Mouse (Mus musculus) embryonic facial prominence, embryonic 13.5 days (tissue): ENCODE results near the gene Capn2. TPM values are rescaled to one million over a fixed set of nuclear protein-coding genes. Genes with fewer than 3 reads are reported as not detected.

Experiments used
- ATAC-seq: fragments of 200-750 bp; cut with Nextera tagmentation; 2 replicates; pipeline ENCODE4 v1.8.0; 2017; ENCODE audit warnings: low read depth; ENCODE audit not compliant: insufficient number of reproducible peaks, insufficient read depth, low FRiP score, low TSS enrichment
- H3K27ac ChIP-seq: fragments of 300-500 bp; sonication (generic); 2 replicates; pipeline ENCODE4 v1.5.1; 2015; ENCODE audit warnings: moderate library complexity, mild to moderate bottlenecking, inconsistent platforms
- H3K27me3 ChIP-seq: fragments of 300-500 bp; sonication (generic); 2 replicates; pipeline ENCODE4 v1.6.1; 2015; ENCODE audit warnings: mild to moderate bottlenecking, inconsistent platforms
- H3K36me3 ChIP-seq: fragments of 300-500 bp; sonication (generic); 2 replicates; pipeline ENCODE4 v1.6.1; 2015; ENCODE audit warnings: mild to moderate bottlenecking, inconsistent platforms
- H3K4me1 ChIP-seq: fragments of 300-500 bp; sonication (generic); 2 replicates; pipeline ENCODE4 v1.6.1; 2015; ENCODE audit warnings: inconsistent platforms
- H3K4me2 ChIP-seq: fragments of 300-500 bp; sonication (generic); 2 replicates; pipeline ENCODE4 v1.6.1; 2015; ENCODE audit warnings: moderate library complexity, mild to moderate bottlenecking, inconsistent platforms
- H3K4me3 ChIP-seq: fragments of 300-500 bp; sonication (generic); 2 replicates; pipeline ENCODE4 v1.5.1; 2015; ENCODE audit warnings: mild to moderate bottlenecking, inconsistent platforms
- H3K9ac ChIP-seq: fragments of 300-500 bp; sonication (generic); 2 replicates; pipeline ENCODE4 v1.6.1; 2015; ENCODE audit warnings: mild to moderate bottlenecking, inconsistent platforms
- H3K9me3 ChIP-seq: fragments of 300-500 bp; sonication (generic); 2 replicates; pipeline ENCODE4 v1.6.1; 2016; ENCODE audit warnings: inconsistent platforms
- whole genome bisulfite sequencing: fragments of 180-500 bp; shearing (Covaris S2); methylation state at CpG from one replicate; pipeline ENCODE4 v1.1.7; 2015; ENCODE audit warnings: mixed read lengths; 5-methylcytosine and 5-hydroxymethylcytosine counted together
- polyA plus RNA-seq: library from polyadenylated mRNA; unstranded; fragments of >200 nt; fragmentation: Nextera tagmentation; extraction: Ambion mirVana; gene quantifications from 2 replicates; pipeline ENCODE4 v1.2.1, GENCODE M21; 2015

The Capn2 gene
- polyA plus RNA-seq, 1 experiment from 2014 or later, result 125 TPM

DNA sequence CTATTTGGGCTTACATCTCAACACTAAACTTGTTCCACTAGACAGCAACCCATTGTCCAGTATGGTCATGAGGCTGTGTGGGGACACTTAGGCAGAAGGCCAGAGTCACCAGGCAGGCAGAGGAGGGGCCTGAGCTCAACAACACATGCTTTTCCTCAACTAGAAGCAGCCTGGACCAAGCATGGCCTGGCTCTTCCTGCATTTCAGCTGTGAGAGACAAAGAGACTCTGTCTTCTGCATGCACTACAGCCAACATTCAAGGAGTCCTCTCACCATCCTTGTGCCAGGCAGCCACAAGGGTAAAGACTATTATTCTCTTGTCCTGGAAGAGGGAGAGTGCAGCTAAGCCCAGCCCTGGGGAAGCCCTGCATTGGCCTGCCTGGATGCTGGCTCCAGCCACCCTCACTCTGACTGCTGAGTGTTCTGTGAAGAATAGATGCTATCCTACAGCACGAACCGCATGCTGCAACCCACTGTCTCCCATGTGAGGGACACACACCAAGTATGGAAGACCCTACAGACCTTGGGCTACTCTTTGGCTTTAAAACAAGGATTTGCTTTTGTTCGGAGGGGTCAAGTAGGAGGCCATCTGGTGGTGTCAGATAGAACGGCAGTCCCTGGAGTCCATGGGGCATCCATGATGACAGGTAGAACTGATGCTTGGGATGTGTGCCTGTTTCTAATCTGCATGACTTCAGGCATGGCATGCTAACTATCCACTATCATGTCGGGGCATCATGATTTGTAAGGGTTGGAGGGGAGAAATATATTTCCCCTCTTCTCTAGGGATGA lies 42.2 kb downstream of the Capn2 start:
- ATAC-seq, result no peak
- Histone ChIP-seq H3K36me3 (peaks cover 98% of the 10 kb centered on the region), H3K9ac (no peak overlapping the region), H3K27ac (no peak overlapping the region), H3K4me1 (no peaks in the 10 kb centered on the region), H3K4me3 (no peak overlapping the region), H3K4me2 (no peak overlapping the region), H3K27me3 (no peaks in the 10 kb centered on the region), H3K9me3 (no peaks in the 10 kb centered on the region)
- 84% methylated on average over 5 of the region's 5 CpGs for WGBS

GRCm38 (mm10) chr1:182465978-182466377 lies 51.4 kb downstream of the Capn2 start:
- H3K36me3 ChIP-seq, result peaks cover 67% of the 10 kb centered on the region
- ATAC-seq, result no peak

DNA sequence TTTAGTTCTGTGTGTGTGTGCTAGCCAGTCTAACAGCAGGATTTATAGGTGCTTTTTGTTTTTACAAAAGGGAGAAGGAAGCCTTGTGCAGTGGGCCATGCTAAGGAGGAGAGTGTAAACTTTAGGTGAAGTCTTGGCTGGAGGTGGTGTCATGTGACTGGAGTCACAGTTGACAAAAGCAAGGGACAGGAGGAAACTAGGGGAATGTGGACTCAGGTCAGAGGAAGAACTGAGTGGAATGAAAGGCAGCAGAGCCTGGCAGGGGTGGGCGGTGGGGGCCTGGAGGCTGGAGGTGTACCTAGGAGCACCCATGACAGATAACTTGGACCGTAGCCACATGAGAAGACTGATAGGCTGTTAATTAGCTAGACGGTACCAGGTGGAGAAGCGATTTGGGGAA lies 52.1 kb downstream of the Capn2 start:
- H3K9ac ChIP-seq, result no peak overlapping the region
- no peaks in the 10 kb centered on the region for H3K27me3 ChIP-seq
- ATAC-seq, result no peak
- H3K4me1 ChIP-seq, result no peaks in the 10 kb centered on the region
- no peak overlapping the region for H3K4me2 ChIP-seq
- no peak overlapping the region for H3K27ac ChIP-seq
- no peaks in the 10 kb centered on the region for H3K9me3 ChIP-seq
- WGBS, result 76% methylated on average over 4 of the region's 4 CpGs
- H3K4me3 ChIP-seq, result no peak overlapping the region
- H3K36me3 ChIP-seq, result peaks cover 60% of the 10 kb centered on the region

More at GRCm38 (mm10) chr1:182465978-182466377, 51.4 kb downstream of the Capn2 start:
- Histone ChIP-seq H3K9me3 (no peaks in the 10 kb centered on the region), H3K9ac (no peak overlapping the region), H3K4me2 (no peak overlapping the region), H3K4me3 (no peak overlapping the region), H3K27ac (no peak overlapping the region), H3K27me3 (no peaks in the 10 kb centered on the region), H3K4me1 (no peaks in the 10 kb centered on the region)
- WGBS, result 95% methylated on average over 4 of the region's 4 CpGs

- H3K4me1 ChIP-seq, result no peaks in the 10 kb centered on the region
- no peaks in the 10 kb centered on the region for H3K27me3 ChIP-seq
- H3K9me3 ChIP-seq, result no peaks in the 10 kb centered on the region
- WGBS, result 95% methylated on average over 10 of the region's 10 CpGs
- H3K4me3 ChIP-seq, result no peak overlapping the region
- ATAC-seq, result no peak
- H3K4me2 ChIP-seq, result no peak overlapping the region
- no peak overlapping the region for H3K9ac ChIP-seq
- H3K36me3 ChIP-seq, result peaks cover 49% of the 10 kb centered on the region
- no peak overlapping the region for H3K27ac ChIP-seq
Observed at GRCm38 (mm10) chr1:182461813-182462212, 55.6 kb downstream of the Capn2 start.

GRCm38 (mm10) chr1:182461261-182461660 lies 56.1 kb downstream of the Capn2 start:
- Histone ChIP-seq H3K9me3 (no peaks in the 10 kb centered on the region), H3K4me1 (no peaks in the 10 kb centered on the region), H3K27ac (peak overlapping the region; percentile 40; the same call in 1 of the 2 replicates), H3K36me3 (peaks cover 47% of the 10 kb centered on the region), H3K4me3 (no peak overlapping the region), H3K27me3 (no peaks in the 10 kb centered on the region), H3K4me2 (no peak overlapping the region), H3K9ac (no peak overlapping the region)
- 69% methylated on average over 7 of the region's 7 CpGs for WGBS
- ATAC-seq, result no peak

GRCm38 (mm10) chr1:182460291-182461244 lies 56.8 kb downstream of the Capn2 start:
- Histone ChIP-seq H3K9ac (no peak overlapping the region), H3K27me3 (no peaks in the 10 kb centered on the region), H3K27ac (peak overlapping the region; percentile 40; the same call in 1 of the 2 replicates), H3K36me3 (peaks cover 50% of the 10 kb centered on the region), H3K9me3 (no peaks in the 10 kb centered on the region), H3K4me3 (no peak overlapping the region), H3K4me2 (no peak overlapping the region), H3K4me1 (no peaks in the 10 kb centered on the region)
- 77% methylated on average over 13 of the region's 13 CpGs for WGBS
- ATAC-seq, result no peak

GRCm38 (mm10) chr1:182459436-182459835 lies 58.0 kb downstream of the Capn2 start:
- ATAC-seq, result no peak
- Histone ChIP-seq H3K27me3 (no peaks in the 10 kb centered on the region), H3K36me3 (peaks cover 59% of the 10 kb centered on the region), H3K9ac (no peak overlapping the region), H3K4me2 (no peak overlapping the region), H3K9me3 (no peaks in the 10 kb centered on the region), H3K4me1 (no peaks in the 10 kb centered on the region), H3K4me3 (no peak overlapping the region), H3K27ac (no peak overlapping the region)
- 75% methylated on average over 8 of the region's 8 CpGs for WGBS

- Histone ChIP-seq H3K4me3 (no peak overlapping the region), H3K27me3 (no peaks in the 10 kb centered on the region), H3K9me3 (no peaks in the 10 kb centered on the region), H3K4me1 (no peaks in the 10 kb centered on the region), H3K9ac (no peak overlapping the region), H3K4me2 (no peak overlapping the region), H3K36me3 (peaks cover 66% of the 10 kb centered on the region), H3K27ac (no peak overlapping the region)
- ATAC-seq, result no peak
- 85% methylated on average over 19 of the region's 19 CpGs for WGBS
Observed at GRCm38 (mm10) chr1:182458556-182458955, 58.9 kb downstream of the Capn2 start.

DNA sequence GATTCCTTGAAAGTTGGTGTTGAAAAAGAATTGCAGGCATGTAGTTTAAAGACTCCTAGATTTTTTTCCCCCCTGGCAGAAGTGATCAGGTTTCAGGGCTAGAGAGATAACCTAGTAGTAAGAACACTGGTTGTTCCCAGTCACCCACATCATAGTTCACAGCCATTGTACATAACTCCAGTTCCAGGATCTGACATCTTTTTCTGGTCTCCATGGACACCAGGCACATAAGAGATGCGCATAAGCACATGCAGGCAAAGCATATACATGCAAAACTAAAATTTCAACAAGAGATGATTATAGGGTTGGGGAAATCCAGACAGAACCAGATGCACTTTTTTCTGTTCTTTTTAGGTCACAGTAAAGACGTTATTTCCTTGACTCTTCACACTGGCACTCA lies 62.3 kb downstream of the Capn2 start:
- 78% methylated on average over 2 of the region's 2 CpGs for WGBS
- H3K4me1 ChIP-seq, result no peaks in the 10 kb centered on the region
- no peak overlapping the region for H3K27ac ChIP-seq
- no peak overlapping the region for H3K4me3 ChIP-seq
- no peaks in the 10 kb centered on the region for H3K9me3 ChIP-seq
- no peak overlapping the region for H3K9ac ChIP-seq
- H3K36me3 ChIP-seq, result peaks cover 63% of the 10 kb centered on the region
- no peaks in the 10 kb centered on the region for H3K27me3 ChIP-seq
- H3K4me2 ChIP-seq, result no peak overlapping the region
- no peak for ATAC-seq

DNA sequence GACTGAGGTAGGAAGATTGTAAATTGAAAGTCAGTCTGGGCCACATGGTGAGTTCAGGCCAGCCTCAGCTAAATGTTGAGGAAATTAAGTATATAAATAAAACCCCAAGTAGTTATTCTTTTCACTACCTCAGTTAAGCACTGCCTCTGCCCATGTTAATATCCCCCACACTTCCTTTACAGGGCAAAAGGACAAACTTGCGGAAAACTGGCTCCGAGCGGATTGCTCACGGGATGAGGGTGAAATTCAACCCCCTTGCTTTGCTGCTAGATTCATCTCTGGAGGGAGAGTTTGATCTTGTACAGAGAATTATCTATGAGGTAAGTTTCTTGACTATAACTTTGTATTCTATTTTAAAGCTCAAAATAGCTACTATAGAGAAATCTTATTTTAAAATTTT lies 64.9 kb downstream of the Capn2 start:
- H3K27me3 ChIP-seq, result no peaks in the 10 kb centered on the region
- no peak overlapping the region for H3K4me3 ChIP-seq
- H3K4me2 ChIP-seq, result no peak overlapping the region
- WGBS, result 74% methylated on average over 4 of the region's 4 CpGs
- no peak overlapping the region for H3K27ac ChIP-seq
- no peaks in the 10 kb centered on the region for H3K4me1 ChIP-seq
- no peaks in the 10 kb centered on the region for H3K9me3 ChIP-seq
- peaks cover 66% of the 10 kb centered on the region for H3K36me3 ChIP-seq
- no peak overlapping the region for H3K9ac ChIP-seq
- ATAC-seq, result no peak

GRCm38 (mm10) chr1:182448276-182449035 lies 69.0 kb downstream of the Capn2 start:
- peaks cover 73% of the 10 kb centered on the region for H3K36me3 ChIP-seq
- H3K9me3 ChIP-seq, result no peaks in the 10 kb centered on the region
- H3K4me3 ChIP-seq, result no peak overlapping the region
- no peaks in the 10 kb centered on the region for H3K4me1 ChIP-seq
- no peak overlapping the region for H3K4me2 ChIP-seq
- ATAC-seq, result no peak
- no peaks in the 10 kb centered on the region for H3K27me3 ChIP-seq
- 92% methylated on average over 14 of the region's 14 CpGs for WGBS
- no peak overlapping the region for H3K27ac ChIP-seq
- H3K9ac ChIP-seq, result no peak overlapping the region
